Mouse (Mus musculus) lung, adult 2 months (tissue): ENCODE data around the gene Bcat1. TPM values are rescaled to one million over a fixed set of nuclear protein-coding genes. Genes with fewer than 3 reads are reported as not detected.

ENCODE experiments used
- DNase-seq: peaks from one replicate; pipeline ENCODE4 v3.0.0; 2022
- H3K4me1 ChIP-seq: fragments of 200-500 bp; 2 replicates; pipeline ENCODE4 v1.6.1; 2011; ENCODE audit warnings: low read length; ENCODE audit not compliant: control insufficient read depth, insufficient read depth
- H3K4me3 ChIP-seq: fragments of 200-500 bp; replicated peaks from 2 replicates; pipeline ENCODE3; 2011; ENCODE audit warnings: low read depth, mild to moderate bottlenecking, control low read depth, low read length; ENCODE audit errors: extremely low read depth
- CTCF ChIP-seq: fragments of 200-500 bp; IDR thresholded peaks from 2 replicates; pipeline ENCODE4 v1.5.1; 2011; ENCODE audit warnings: mild to moderate bottlenecking, low read length, control low read depth; ENCODE audit not compliant: insufficient read depth
- POLR2A ChIP-seq: fragments of 200-500 bp; IDR thresholded peaks from 2 replicates; pipeline ENCODE4 v1.6.1; 2011; ENCODE audit warnings: low read depth, mild to moderate bottlenecking, control low read depth, low read length, borderline replicate concordance; ENCODE audit errors: extremely low read depth
- WGBS: fragments of 180-500 bp; shearing (Covaris S2); methylation state at CpG from one replicate; pipeline ENCODE4 v1.1.7; 2018; 5-methylcytosine and 5-hydroxymethylcytosine counted together
- polyA plus RNA-seq: library from polyadenylated mRNA; depleted of rRNA; stranded (reverse); fragments of >200 nt; gene quantifications from 2 replicates; pipeline ENCODE4 v1.2.3, GENCODE M21; 2012

The Bcat1 gene
- polyA plus RNA-seq, 1 experiment = 0.21 TPM

DNA sequence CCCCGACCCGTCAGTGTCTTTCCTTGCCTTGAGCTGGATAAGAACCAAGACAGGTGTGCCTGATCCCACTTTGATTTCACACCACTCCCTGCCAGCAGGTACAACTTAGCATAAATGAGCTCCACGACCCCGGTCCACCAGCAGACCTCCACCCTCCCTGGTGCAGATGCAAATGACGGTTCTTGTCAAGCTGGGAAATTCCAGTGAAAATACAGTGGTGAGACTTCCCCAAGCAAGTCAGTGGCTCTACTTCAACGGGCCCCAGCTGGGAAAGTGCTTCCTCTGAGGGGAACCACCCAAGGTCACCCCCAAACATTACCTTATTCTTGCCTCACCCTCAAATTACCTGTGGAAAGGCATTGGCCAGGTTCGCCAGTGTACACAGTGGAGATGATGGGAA is 16.0 kb upstream of the Bcat1 start:
- no peak for TF ChIP-seq POLR2A
- TF ChIP-seq CTCF = no peak
- 72% methylated on average over 7 of the region's 7 CpGs for WGBS
- no peak for DNase-seq
- no peak overlapping the region for H3K4me3 ChIP-seq
- H3K4me1 ChIP-seq = no peaks in the 10 kb centered on the region

GRCm38 (mm10) chr6:145090928-145091327 is 14.9 kb upstream of the Bcat1 start:
- no peak for DNase-seq
- 59% methylated on average over 5 of the region's 5 CpGs for WGBS

GRCm38 (mm10) chr6:145090201-145090863 is 14.3 kb upstream of the Bcat1 start:
- Histone ChIP-seq H3K4me3 (no peak overlapping the region), H3K4me1 (no peaks in the 10 kb centered on the region)
- WGBS = 69% methylated on average over 6 of the region's 6 CpGs
- no peak for DNase-seq
- TF ChIP-seq CTCF (no peak), POLR2A (no peak)

More at GRCm38 (mm10) chr6:145090928-145091327, 14.9 kb upstream of the Bcat1 start:
- Histone ChIP-seq H3K4me3 (no peak overlapping the region), H3K4me1 (no peaks in the 10 kb centered on the region)
- TF ChIP-seq POLR2A (no peak), CTCF (no peak)

GRCm38 (mm10) chr6:145089373-145089772 is 13.4 kb upstream of the Bcat1 start:
- no peak for DNase-seq
- WGBS = 56% methylated on average over 4 of the region's 4 CpGs

GRCm38 (mm10) chr6:145088451-145089113 is 12.6 kb upstream of the Bcat1 start:
- no peak for DNase-seq

More at GRCm38 (mm10) chr6:145089373-145089772, 13.4 kb upstream of the Bcat1 start:
- no peaks in the 10 kb centered on the region for H3K4me1 ChIP-seq
- no peak overlapping the region for H3K4me3 ChIP-seq
- no peak for TF ChIP-seq POLR2A
- TF ChIP-seq CTCF = no peak

DNA sequence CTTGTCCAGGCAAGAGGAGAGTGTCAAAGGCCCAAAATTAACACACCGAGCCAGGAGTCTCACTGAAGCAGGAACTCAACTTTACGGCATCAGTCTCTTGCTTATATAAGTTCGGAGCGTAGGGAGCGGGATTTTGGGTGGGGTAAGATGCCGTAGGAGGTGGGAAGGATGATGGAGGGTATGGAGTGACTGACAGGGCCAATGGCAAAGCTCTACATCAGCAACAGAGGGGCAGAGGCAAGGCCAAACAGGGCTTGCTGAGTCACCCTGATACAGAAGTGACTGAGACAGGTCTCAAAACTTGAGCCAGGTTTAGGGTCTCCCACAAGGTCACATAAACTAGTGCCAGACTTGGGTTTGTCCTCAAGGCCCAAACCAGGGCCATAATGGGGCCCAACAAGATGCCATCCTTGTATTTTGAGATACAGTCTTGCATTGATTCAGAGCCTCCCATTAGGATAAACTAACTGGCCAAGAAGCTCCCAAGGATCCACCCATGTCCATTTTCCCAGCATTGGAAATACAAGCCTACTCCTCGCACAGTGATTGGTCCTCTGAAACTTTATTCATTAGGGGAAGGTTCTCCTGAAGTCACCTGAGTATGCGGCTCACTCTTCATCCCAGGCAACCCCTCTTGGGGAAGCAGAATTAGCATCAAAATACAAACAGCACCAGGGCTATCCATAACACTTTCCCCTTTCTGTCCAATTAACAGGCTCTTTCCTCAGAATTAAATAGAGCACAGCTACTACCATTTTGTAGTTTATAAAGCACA is 8.5 kb upstream of the Bcat1 start:
- Histone ChIP-seq H3K4me3 (no peak overlapping the region), H3K4me1 (no peaks in the 10 kb centered on the region)
- DNase-seq = no peak
- WGBS = 92% methylated on average over 8 of the region's 8 CpGs
- no peak for TF ChIP-seq POLR2A
- TF ChIP-seq CTCF = no peak

More at GRCm38 (mm10) chr6:145088451-145089113, 12.6 kb upstream of the Bcat1 start:
- H3K4me1 ChIP-seq = no peaks in the 10 kb centered on the region
- TF ChIP-seq POLR2A = no peak
- no peak for TF ChIP-seq CTCF
- H3K4me3 ChIP-seq = no peak overlapping the region
- WGBS = 48% methylated on average over 4 of the region's 4 CpGs

DNA sequence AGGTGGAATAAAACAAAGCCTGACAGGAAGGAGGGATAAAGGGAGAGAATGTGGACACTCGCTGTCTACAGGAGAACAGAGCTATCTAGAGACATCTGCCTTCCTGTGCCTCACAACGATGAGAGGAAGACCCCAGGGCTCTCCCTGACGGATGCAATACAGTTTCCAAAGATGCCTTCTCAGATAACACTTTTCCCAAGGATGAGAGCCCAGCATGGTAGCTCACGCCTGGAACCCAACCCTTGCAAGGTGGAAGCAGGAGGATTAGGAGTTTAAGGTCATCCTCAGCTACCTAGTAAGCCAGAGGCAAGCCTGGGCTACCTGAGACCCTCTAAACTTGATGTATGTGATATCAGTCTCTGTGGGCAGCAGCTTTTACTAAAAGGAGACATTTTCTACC is 5.7 kb upstream of the Bcat1 start:
- 57% methylated on average over 4 of the region's 4 CpGs for WGBS
- no peak overlapping the region for H3K4me3 ChIP-seq
- H3K4me1 ChIP-seq = no peaks in the 10 kb centered on the region
- DNase-seq = no peak
- TF ChIP-seq POLR2A (no peak), CTCF (no peak)

- TF ChIP-seq POLR2A = no peak
- no peak for TF ChIP-seq CTCF
- Histone ChIP-seq H3K4me1 (peaks cover 6% of the 10 kb centered on the region), H3K4me3 (no peak overlapping the region)
- WGBS = 71% methylated on average over 9 of the region's 9 CpGs
- no peak for DNase-seq
These were observed 3.2 kb upstream of the Bcat1 start for GRCm38 (mm10) chr6:145079087-145079759.

DNA sequence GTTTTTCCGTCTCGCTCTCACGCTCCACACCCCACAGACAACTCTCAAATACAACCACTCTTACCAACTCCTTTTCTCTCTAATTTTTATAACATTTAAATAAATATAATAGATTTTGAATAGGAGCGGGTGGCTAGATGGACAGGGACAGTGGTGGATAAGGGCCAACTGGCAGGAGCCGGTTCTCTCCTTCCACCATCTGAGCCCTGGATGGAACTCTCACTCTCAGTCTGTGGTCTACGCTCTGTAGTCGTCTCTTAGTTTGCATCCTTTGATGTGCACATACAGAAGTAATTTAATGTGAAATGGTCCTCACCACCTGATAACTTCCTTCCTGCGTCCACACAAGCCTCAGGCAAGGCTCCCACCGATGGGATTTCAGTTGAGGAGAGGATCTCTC is 302 bp upstream of the Bcat1 start:
- TF ChIP-seq POLR2A (no peak), CTCF (no peak)
- DNase-seq = no peak
- H3K4me3 ChIP-seq = no peak overlapping the region
- peaks cover 6% of the 10 kb centered on the region for H3K4me1 ChIP-seq
- WGBS = 27% methylated on average over 9 of the region's 9 CpGs
